Mouse (Mus musculus) kidney, postnatal 4 days (tissue): Measurements from ENCODE around the gene Mpp2.

Experiments
- DNase-seq, 2 experiments: peaks; one replicate each; pipeline ENCODE4 v3.0.0; 2021; ENCODE audit warnings: mixed read lengths in 2 of 2

The Mpp2 gene

GRCm38 (mm10) chr11:102070426-102070825 lies 17.9 kb downstream of the Mpp2 start:
- peak in 1 of 2 experiments; percentile 49 for DNase-seq

GRCm38 (mm10) chr11:102069633-102070032 lies 18.7 kb downstream of the Mpp2 start:
- no peak for DNase-seq

GRCm38 (mm10) chr11:102068969-102069368 lies 19.3 kb downstream of the Mpp2 start:
- DNase-seq, result no peak

- no peak for DNase-seq
These were observed 25.2 kb downstream of the Mpp2 start for GRCm38 (mm10) chr11:102063076-102063475.

- no peak for DNase-seq
These were observed 26.3 kb downstream of the Mpp2 start for GRCm38 (mm10) chr11:102061941-102062473.

- DNase-seq, result peak; percentile 79 to 83
These were observed 26.9 kb downstream of the Mpp2 start for GRCm38 (mm10) chr11:102061236-102061940.

- DNase-seq, result peak; percentile 72 to 74
These were observed 34.5 kb downstream of the Mpp2 start for GRCm38 (mm10) chr11:102053847-102054246.

GRCm38 (mm10) chr11:102053183-102053582 lies 35.1 kb downstream of the Mpp2 start:
- DNase-seq, result peak; percentile 35 to 49

GRCm38 (mm10) chr11:102052697-102053096 lies 35.6 kb downstream of the Mpp2 start:
- DNase-seq, result no peak

DNA sequence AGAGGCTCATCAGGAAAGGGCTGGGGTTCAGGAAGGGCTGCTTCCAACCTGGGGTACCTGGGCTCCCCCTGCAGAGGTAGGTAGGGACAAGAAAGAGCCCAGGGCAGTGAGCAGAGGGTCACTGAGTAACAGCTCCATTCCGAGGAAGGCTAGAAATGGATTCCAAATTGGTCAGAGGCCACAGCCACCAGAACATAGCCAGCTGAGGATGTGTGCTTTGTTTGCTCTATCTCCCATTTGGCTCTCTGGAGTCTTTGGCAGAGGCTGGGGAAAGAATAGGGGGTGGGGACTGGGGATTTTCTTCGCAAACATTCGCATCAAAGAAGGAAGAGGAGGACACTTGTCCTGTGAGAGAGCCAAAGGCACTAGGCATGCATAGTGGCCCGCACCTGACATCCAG lies 36.4 kb downstream of the Mpp2 start:
- DNase-seq, result no peak

DNA sequence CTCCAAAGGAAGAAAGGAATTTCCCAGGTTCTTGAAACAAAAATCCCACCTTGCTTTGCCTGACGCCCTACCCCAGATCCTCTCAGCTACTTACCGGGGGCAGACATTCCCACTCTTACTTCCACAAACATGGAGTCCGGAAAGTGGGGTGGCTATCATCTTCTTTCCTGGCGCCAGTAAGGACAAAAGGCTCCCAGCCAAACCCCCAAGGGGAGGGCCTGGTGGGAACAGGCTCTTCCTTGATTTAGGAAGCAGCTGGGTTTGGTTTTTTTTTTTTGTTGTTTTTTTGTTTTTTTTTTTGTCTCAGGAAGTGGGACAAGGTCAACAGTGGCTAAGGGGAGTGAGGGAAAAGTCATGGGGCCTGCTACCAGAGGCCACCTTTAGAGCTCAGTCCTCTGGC lies 36.8 kb downstream of the Mpp2 start:
- DNase-seq, result peak; percentile 58 to 78

- no peak for DNase-seq
These were observed 38.3 kb downstream of the Mpp2 start for GRCm38 (mm10) chr11:102049875-102050482.

GRCm38 (mm10) chr11:102046607-102047006 lies 41.7 kb downstream of the Mpp2 start:
- DNase-seq, result no peak

DNA sequence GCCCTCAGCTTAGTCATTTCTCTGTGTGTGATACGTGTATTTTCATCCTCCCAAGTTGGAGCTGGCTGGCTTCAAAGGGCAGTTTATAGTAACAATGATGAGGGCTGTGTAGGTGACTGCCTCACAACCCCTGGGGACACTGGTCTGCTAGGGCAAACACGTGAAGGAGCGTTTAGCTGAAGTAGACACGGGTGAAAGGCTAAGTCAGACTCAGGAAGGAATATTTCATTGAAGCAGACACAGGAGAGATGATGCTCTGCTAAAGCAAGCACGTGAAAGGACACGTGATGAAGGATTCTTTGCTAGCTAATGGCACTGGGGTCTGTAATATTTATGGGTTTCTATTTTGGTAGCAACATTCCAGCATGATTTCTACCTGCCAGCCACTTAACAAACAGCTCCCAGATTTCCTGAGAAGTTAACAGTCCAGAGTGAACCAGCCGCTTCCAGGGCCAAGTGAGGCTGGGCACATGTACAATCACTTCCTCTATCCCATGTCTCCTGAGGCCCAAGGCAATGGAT lies 43.6 kb downstream of the Mpp2 start:
- DNase-seq, result no peak

- no peak for DNase-seq
These were observed 44.9 kb downstream of the Mpp2 start for GRCm38 (mm10) chr11:102043381-102043780.

GRCm38 (mm10) chr11:102042971-102043370 lies 45.3 kb downstream of the Mpp2 start:
- DNase-seq, result no peak

GRCm38 (mm10) chr11:102041350-102041949 lies 46.9 kb downstream of the Mpp2 start, which contains the start of gene Cd300lg:
TSS of gene Cd300lg (plus strand) at chr11:102041509.
- DNase-seq, result no peak

DNA sequence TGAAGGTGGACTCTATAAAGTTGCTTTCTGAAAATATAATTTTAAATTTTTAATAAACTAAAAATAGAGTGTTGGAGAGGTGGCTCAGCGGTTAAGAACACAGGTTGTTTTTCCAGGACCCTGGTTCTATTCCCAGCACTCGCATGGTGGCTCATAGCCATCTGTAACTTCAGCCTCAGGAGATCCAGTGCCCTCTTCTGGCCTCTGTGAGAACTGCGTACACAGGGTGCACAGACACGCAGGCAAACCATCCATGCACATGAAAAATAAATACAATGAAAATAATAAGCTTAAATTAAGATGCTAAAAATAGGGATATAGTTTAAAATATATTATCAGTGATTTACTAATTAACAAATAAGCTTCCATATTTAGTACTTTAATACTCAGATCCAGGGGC lies 47.7 kb downstream of the Mpp2 start:
- no peak for DNase-seq

DNA sequence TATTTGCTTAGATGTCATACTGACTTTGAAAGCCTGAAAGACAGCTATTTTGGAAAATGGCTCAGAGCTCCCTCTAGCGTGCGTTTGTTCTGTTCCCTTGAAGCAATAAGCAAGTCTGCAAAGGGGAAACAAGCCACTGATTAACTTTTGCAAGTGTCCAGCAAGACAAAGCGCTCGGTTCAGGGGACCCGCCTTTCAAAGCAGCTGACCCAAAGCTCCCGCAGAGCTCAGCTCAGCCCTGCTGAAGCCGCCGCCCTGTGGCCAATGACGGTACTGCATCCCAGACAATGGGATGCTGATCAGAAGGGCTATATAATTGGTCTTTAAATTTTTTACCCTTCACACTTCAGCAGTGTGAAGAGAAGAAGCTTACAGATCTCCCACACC lies 48.2 kb downstream of the Mpp2 start:
- DNase-seq, result peak; percentile 97

DNA sequence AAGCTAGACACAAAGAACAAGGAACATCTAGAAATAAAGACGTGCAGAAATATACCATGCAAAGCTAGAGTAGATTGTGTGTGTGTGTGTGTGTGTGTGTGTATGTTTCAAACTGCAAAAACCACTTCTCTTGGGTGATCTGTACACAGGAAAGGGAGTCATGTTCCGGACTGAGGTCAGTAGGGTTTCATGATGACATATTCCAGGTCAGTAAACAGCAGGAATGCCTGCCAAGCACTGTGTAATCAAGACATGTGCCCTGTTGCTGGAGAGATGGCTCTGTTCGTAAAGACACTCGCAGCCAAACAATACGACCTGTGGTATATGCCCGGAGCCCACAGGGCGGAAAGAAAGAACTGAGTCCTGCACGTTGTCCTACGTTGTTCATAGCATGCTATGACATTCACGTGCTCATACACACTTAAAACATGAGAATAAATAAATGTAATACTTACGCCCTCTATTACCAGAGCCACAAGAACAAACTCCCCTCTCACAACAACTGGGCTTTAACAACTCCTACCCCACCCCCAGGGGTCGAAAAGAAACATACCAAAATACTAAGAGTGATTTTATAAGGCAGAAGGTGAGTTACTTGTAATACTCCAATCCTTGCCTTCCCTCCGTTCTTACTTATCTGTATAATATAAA lies 48.7 kb downstream of the Mpp2 start:
- no peak for DNase-seq

- no peak for DNase-seq
These were observed 50.5 kb downstream of the Mpp2 start for GRCm38 (mm10) chr11:102037789-102038188.

- no peak for DNase-seq
These were observed 52.0 kb downstream of the Mpp2 start for GRCm38 (mm10) chr11:102036336-102036735.

DNA sequence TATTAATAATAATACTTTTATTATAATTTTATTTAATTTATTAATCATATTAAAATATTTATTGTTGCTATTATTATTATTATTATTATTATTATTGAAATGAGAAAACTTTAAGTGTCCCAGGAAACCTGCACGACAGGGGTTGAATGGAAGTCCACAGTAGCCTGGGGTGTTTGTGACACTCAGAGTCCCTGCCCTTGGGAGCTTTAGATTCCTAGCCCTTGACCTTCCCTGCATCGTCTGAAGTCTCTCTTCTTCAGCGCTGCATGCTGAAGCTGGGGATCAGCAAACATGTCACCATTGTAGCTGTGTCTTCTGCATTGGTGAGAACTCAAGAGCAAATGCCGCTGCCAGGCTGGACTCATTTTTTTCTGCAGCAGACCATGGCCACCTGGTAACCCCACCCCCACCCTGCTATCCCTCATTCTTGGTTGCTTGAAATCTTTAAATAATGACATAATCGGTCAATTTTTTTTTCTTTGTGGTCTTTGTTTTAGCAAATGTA lies 52.8 kb downstream of the Mpp2 start:
- no peak for DNase-seq
